Mouse (Mus musculus) liver, adult 2 months (tissue): Measurements from ENCODE around the gene Bbc3. TPM values are rescaled to one million over a fixed set of nuclear protein-coding genes. Genes with fewer than 3 reads are reported as not detected.

Experiments used
- DNase-seq: peaks from one replicate; pipeline ENCODE4 v3.0.0-alpha.2; 2011; ENCODE audit warnings: low read depth, low spot score; ENCODE audit errors: extremely low read depth
- H3K27ac ChIP-seq: fragments of 200-500 bp; replicated peaks from 2 replicates; pipeline ENCODE4 v1.5.1; 2012; ENCODE audit warnings: low read depth, mild to moderate bottlenecking, control low read depth, inconsistent platforms, low read length; ENCODE audit not compliant: insufficient read depth
- H3K27me3 ChIP-seq: fragments of 200-500 bp; 2 replicates; pipeline ENCODE4 v1.6.1; 2012; ENCODE audit warnings: mild to moderate bottlenecking, moderate library complexity, low read length, inconsistent platforms; ENCODE audit not compliant: control insufficient read depth, insufficient read depth
- H3K36me3 ChIP-seq: fragments of 200-500 bp; 2 replicates; pipeline ENCODE4 v1.6.1; 2012; ENCODE audit warnings: low read length, inconsistent platforms; ENCODE audit not compliant: control insufficient read depth, insufficient read depth
- H3K4me1 ChIP-seq: fragments of 200-500 bp; 2 replicates; pipeline ENCODE4 v1.6.1; 2011; ENCODE audit warnings: low read length; ENCODE audit not compliant: control insufficient read depth, insufficient read depth
- H3K4me3 ChIP-seq: fragments of 200-500 bp; 2 replicates; pipeline ENCODE4 v1.5.1; 2011; ENCODE audit warnings: low read depth, mild to moderate bottlenecking, control low read depth, low read length, moderate library complexity; ENCODE audit not compliant: insufficient read depth
- H3K79me2 ChIP-seq: fragments of 200-500 bp; 2 replicates; pipeline ENCODE4 v1.6.1; 2012; ENCODE audit warnings: inconsistent platforms, mild to moderate bottlenecking, low read length, moderate library complexity; ENCODE audit not compliant: control insufficient read depth, insufficient read depth
- H3K9ac ChIP-seq: fragments of 200-500 bp; 2 replicates; pipeline ENCODE4 v1.6.1; 2012; ENCODE audit warnings: low read depth, mild to moderate bottlenecking, control low read depth, inconsistent platforms, low read length
- CTCF ChIP-seq: fragments of 200-500 bp; IDR thresholded peaks from 2 replicates; pipeline ENCODE4 v1.5.1; 2011; ENCODE audit warnings: low read depth, low read length, control low read depth
- POLR2A ChIP-seq: fragments of 200-500 bp; IDR thresholded peaks from 2 replicates; pipeline ENCODE4 v1.6.1; 2011; ENCODE audit warnings: low read length, control low read depth; ENCODE audit not compliant: insufficient read depth; ENCODE audit errors: extremely low read depth
- WGBS: fragments of 180-500 bp; shearing (Covaris S2); methylation state at CpG from one replicate; pipeline ENCODE4 v1.1.7; 2018; 5-methylcytosine and 5-hydroxymethylcytosine counted together
- polyA plus RNA-seq: library from polyadenylated mRNA; depleted of rRNA; stranded (reverse); fragments of >200 nt; gene quantifications from 2 replicates; pipeline ENCODE4 v1.2.3, GENCODE M21; 2012
- total RNA-seq: library from RNA; depleted of rRNA; stranded (reverse); fragments of >200 nt; gene quantifications from 2 replicates; pipeline ENCODE4 v1.2.3, GENCODE M21; 2014

The Bbc3 gene
- total and polyA plus RNA-seq, 2 experiments, result 6.0 to 15.2 TPM

DNA sequence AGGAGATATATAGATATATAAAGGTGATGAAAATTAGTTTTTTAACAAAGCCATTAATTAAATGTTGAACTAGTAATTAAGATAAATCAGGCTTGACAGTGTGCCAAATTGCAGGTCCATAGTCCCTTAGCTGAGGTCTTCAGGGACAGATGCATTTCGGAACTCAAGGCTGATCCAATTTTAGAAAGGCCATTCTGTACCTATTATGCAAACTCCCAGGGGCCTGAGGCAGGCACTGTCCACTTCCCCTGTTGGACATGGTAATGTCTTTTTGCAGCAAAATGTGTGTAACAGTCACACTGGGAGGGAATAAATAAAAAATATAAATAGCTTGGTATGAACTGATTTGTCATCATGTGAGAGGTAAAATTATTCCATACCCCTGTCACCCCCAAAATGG is 37.1 kb upstream of the Bbc3 start:
- TF ChIP-seq POLR2A (no peak), CTCF (no peak)
- Histone ChIP-seq H3K36me3 (peaks cover 2% of the 10 kb centered on the region; the same call in 1 of the 2 replicates), H3K27me3 (no peaks in the 10 kb centered on the region), H3K4me3 (no peak overlapping the region), H3K27ac (no peak overlapping the region), H3K79me2 (no peaks in the 10 kb centered on the region), H3K4me1 (peaks cover 7% of the 10 kb centered on the region), H3K9ac (no peak overlapping the region)
- 66% methylated on average over 1 of the region's 1 CpGs for WGBS
- no peak for DNase-seq

DNA sequence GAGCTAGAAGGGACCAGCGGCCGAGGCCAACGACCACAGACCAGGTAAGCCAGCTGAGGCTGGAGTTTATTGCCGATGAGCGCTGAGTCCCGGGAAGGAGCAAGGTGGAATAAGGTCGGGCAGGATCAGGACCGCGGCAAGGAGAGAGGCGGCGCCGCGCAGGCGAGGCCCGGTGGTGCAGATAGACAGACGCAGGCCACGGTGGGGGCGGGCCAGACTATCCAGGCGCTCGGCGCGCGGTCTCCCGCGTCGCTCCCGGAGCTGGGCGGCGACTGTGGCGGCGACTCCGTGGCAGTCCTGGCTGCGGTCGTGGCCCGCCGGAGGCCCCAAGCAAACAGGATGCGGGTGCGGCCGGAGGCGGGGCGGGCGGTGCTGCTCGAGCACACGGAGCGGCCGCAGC is 35.5 kb upstream of the Bbc3 start:
- DNase-seq, result no peak

DNA sequence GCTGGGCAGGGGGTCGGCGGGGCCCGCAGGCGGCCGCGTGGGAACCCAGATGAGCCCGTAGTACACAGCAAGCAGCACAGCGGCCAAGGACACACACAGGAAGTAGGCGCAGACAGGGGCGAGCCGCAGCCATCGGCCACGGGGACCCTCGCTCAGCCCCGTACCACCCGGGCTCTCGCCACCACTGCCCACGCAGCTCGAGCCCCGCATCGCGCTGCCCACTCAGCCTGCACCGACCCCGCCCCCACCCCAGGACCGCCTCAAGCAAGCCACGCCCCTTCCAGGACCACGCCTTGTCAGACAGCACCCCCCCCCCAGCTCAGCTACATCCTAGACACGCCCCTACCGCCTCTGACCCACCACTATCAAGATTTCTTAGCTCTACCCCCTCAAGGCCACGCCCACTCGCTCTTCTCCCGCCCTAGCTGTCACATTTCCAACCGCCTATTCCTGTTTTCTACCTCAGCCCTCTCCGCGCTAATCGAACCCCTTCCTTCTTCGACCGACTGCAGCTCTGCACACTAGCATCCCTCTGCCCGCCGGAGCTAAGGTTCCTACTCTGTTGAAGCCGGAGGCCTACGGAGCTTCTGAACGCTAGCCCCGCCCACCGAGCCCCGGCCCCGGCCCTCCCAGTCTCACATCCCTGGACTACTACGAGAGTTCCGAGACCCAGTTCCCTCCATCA is 35.0 kb upstream of the Bbc3 start, which contains the start of gene Inafm1:
Gene Inafm1 (minus strand): TSS at position 537 of the 685 bp plus-strand sequence.
- TF ChIP-seq CTCF (no peak), POLR2A (no peak)
- Histone ChIP-seq H3K4me1 (peaks cover 7% of the 10 kb centered on the region), H3K9ac (peak within 1 kb of the TSS; percentile 83), H3K27me3 (no peaks in the 10 kb centered on the region), H3K36me3 (peaks cover 2% of the 10 kb centered on the region; the same call in 1 of the 2 replicates), H3K4me3 (peak within 1 kb of the TSS; percentile 82), H3K27ac (peak within 1 kb of the TSS; percentile 60), H3K79me2 (no peaks in the 10 kb centered on the region)
- WGBS, result under 1% methylated on average over 46 of the region's 49 CpGs
- peak; percentile 87 for DNase-seq

More for the DNA sequence above, 35.5 kb upstream of the Bbc3 start:
- H3K9ac ChIP-seq, result peak overlapping the region; percentile 83
- WGBS, result under 1% methylated on average over 46 of the region's 46 CpGs
- H3K79me2 ChIP-seq, result no peaks in the 10 kb centered on the region
- peak overlapping the region; percentile 22 for H3K27ac ChIP-seq
- H3K4me3 ChIP-seq, result peak overlapping the region; percentile 82
- TF ChIP-seq CTCF (peak; percentile 38), POLR2A (no peak)
- no peaks in the 10 kb centered on the region for H3K27me3 ChIP-seq
- H3K4me1 ChIP-seq, result peaks cover 7% of the 10 kb centered on the region
- peaks cover 2% of the 10 kb centered on the region; the same call in 1 of the 2 replicates for H3K36me3 ChIP-seq

DNA sequence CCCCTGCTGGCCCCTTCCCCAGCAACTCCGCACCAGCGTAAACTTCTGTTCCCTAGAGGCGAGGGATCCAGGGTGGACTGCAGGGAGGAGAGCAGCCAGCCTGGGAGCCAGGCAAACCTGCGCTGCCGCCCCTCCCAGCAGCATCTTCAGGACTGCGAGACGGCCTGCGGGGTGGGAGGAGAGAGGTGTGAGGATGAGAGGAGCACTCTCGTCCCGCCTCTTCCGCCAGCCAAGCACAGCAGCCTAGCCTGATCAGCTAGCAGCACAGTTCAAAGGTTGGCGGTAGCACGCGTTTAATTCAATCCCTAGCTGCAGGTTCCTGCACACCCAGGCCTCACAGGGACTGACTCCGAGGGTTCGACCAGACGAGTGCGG is 34.4 kb upstream of the Bbc3 start:
- peak; percentile 88 for DNase-seq
- H3K9ac ChIP-seq, result peak overlapping the region; percentile 41
- H3K27me3 ChIP-seq, result no peaks in the 10 kb centered on the region
- TF ChIP-seq CTCF (no peak), POLR2A (no peak)
- WGBS, result under 1% methylated on average over 18 of the region's 18 CpGs
- peaks cover 7% of the 10 kb centered on the region for H3K4me1 ChIP-seq
- H3K27ac ChIP-seq, result peak overlapping the region; percentile 60
- H3K79me2 ChIP-seq, result no peaks in the 10 kb centered on the region
- H3K36me3 ChIP-seq, result peaks cover 2% of the 10 kb centered on the region; the same call in 1 of the 2 replicates
- H3K4me3 ChIP-seq, result peak overlapping the region; percentile 82

DNA sequence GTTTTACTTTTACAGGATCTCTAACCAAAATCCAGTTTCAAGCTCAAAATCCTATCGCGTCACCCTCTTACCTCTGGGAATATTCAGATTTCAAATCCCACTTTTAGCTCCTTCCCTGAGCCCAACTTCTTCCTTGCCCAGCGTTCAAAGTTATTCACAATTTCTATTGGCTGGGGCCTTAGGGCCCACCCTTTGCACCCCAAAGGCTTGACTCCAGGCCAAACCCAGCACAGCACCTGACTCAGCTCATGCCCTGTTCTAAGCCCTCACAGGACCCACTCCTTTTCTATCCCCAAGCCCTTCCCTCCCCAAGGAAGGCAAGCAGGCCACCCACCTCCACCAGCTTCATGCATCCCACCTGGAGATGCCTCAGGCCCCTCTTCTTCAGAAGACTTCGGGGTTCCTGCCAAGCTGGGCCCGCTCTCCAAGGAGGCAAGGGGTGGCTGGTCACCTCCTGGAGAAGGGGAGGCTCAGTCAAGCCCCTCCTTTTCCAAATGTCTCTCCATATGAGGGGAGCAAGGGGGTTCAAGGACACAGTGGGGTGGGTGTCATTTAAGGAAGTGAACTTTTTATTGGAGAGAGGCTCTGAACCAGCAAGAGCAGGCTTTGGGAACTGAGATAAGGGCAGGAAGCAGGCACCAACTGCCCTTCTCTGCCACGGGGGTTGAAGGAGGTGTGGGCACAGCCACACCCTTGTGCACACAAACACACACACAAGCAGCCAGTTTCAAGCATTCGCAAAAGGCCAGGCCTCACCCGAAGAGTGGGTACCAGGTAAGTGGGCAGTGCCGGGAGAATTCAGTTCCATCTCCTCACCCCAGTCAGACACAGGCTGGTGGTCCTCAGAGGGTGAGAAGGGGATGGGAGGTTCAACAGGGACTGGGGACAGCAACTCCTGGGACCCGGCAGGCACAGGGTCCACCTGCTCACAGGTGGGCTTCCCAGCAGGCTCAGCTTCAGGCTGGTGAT is 33.0 kb upstream of the Bbc3 start:
- DNase-seq, result no peak
- WGBS, result 84% methylated on average over 10 of the region's 10 CpGs
- H3K27me3 ChIP-seq, result no peaks in the 10 kb centered on the region
- H3K27ac ChIP-seq, result no peak overlapping the region
- TF ChIP-seq POLR2A, result no peak
- TF ChIP-seq CTCF, result no peak
- H3K79me2 ChIP-seq, result no peaks in the 10 kb centered on the region
- peaks cover 7% of the 10 kb centered on the region for H3K4me1 ChIP-seq
- H3K4me3 ChIP-seq, result no peak overlapping the region
- H3K36me3 ChIP-seq, result peaks cover 2% of the 10 kb centered on the region; the same call in 1 of the 2 replicates
- H3K9ac ChIP-seq, result no peak overlapping the region
